Mouse (Mus musculus): ENCODE results near the gene Cyp4a10.
"Not testable (repeated sequence)": the region's sequence is repeated elsewhere in the genome, so short reads cannot be mapped to it uniquely, and the experiment has no call there.

Cyp4a10 gene

GRCm38 (mm10) chr4:115518000-115518399 lies at the start of gene Cyp4a10:
TSS of gene Cyp4a10 (plus strand) at chr4:115518264.
- not testable (repeated sequence) for DNase-seq

- DNase-seq, result not testable (repeated sequence)
Observed at GRCm38 (mm10) chr4:115473585-115473984, 44.5 kb upstream of the Cyp4a10 start.

GRCm38 (mm10) chr4:115476051-115476450 lies 42.0 kb upstream of the Cyp4a10 start:
- DNase-seq, result not testable (repeated sequence)

- peak; percentile 2 for DNase-seq
Observed at GRCm38 (mm10) chr4:115481006-115481652, 36.9 kb upstream of the Cyp4a10 start.

- DNase-seq, result no peak
Observed at GRCm38 (mm10) chr4:115496001-115496400, 22.1 kb upstream of the Cyp4a10 start, which contains the start of gene Cyp4a14. TSS of gene Cyp4a14 (minus strand) at chr4:115496142.

GRCm38 (mm10) chr4:115497466-115497865 lies 20.6 kb upstream of the Cyp4a10 start:
- no peak for DNase-seq

- DNase-seq, result not testable (repeated sequence)
Observed at GRCm38 (mm10) chr4:115513964-115514363, 4.1 kb upstream of the Cyp4a10 start.

- no peak for DNase-seq
Observed at GRCm38 (mm10) chr4:115519444-115519843, 1.4 kb downstream of the Cyp4a10 start.

- no peak for DNase-seq
Observed at GRCm38 (mm10) chr4:115521766-115522165, 3.7 kb downstream of the Cyp4a10 start.

GRCm38 (mm10) chr4:115545101-115545500 lies 27.0 kb downstream of the Cyp4a10 start:
- DNase-seq, result no peak

- no peak for DNase-seq
Observed at GRCm38 (mm10) chr4:115546141-115546828, 28.2 kb downstream of the Cyp4a10 start.

- DNase-seq, result no peak
Observed at GRCm38 (mm10) chr4:115552726-115553125, 34.7 kb downstream of the Cyp4a10 start.

GRCm38 (mm10) chr4:115555513-115555912 lies 37.4 kb downstream of the Cyp4a10 start:
- DNase-seq, result no peak

GRCm38 (mm10) chr4:115557861-115558561 lies 39.9 kb downstream of the Cyp4a10 start:
- no peak for DNase-seq

- DNase-seq, result not testable (repeated sequence)
Observed at GRCm38 (mm10) chr4:115561236-115561635, 43.2 kb downstream of the Cyp4a10 start.

GRCm38 (mm10) chr4:115563401-115563800 lies 45.3 kb downstream of the Cyp4a10 start, which contains the start of gene Cyp4a31:
TSS of gene Cyp4a31 (plus strand) at chr4:115563649.
- DNase-seq, result no peak

GRCm38 (mm10) chr4:115564469-115565225 lies 46.6 kb downstream of the Cyp4a10 start:
- not testable (repeated sequence) for DNase-seq

- no peak for DNase-seq
Observed at GRCm38 (mm10) chr4:115575255-115575654, 57.2 kb downstream of the Cyp4a10 start.

GRCm38 (mm10) chr4:115575776-115576175 lies 57.7 kb downstream of the Cyp4a10 start:
- no peak for DNase-seq

- DNase-seq, result no peak
Observed at GRCm38 (mm10) chr4:115583036-115583435, 65.0 kb downstream of the Cyp4a10 start.
